Mouse (Mus musculus): ENCODE results near the gene Fli1. TPM values are rescaled to one million over a fixed set of nuclear protein-coding genes. Genes with fewer than 3 reads are reported as not detected.
A peak's percentile ranks its signal among the peaks of the same experiment; 100 is the strongest.

The Fli1 gene
- polyA plus RNA-seq, 1 experiment from 2014 or later, result 48.0 TPM

DNA sequence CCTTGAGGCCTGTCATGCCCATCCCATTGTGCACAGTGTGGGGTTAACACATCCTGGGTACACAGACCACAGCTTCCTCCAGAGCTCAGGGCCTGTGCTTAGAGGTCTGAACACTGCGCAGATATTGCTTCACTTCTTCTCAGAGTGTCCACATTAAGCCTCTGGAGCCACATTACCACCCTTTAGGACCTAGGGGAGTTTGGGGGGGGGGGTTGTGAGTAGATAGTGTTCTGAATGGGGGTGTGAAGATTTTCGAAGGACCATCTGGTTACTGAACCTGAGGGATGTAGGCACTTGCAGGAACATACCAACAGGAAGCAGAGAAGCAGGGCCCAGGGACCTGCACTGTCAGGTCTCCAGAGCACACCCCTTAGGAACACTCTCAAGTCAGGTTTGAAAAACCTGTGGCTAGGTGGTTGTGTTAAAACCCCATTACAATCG, 3.3 kb downstream of the Fli1 start:
- 33% methylated on average over 3 of the region's 3 CpGs for WGBS
- Histone ChIP-seq H3K27ac (replicated peaks; ENCODE audit: low read depth, low read length) (no peak overlapping the region), H3K9ac (replicated peaks; ENCODE audit: low read length) (peak overlapping the region; percentile 98), H3K9me3 (replicated peaks; ENCODE audit: control insufficient read depth, low read length) (no peaks in the 10 kb centered on the region), H3K36me3 (replicated peaks; ENCODE audit: control insufficient read depth, insufficient read depth, low read depth, low read length) (no peaks in the 10 kb centered on the region), H3K4me1 (ENCODE audit: control insufficient read depth, insufficient read depth, low read length) (peaks cover 5% of the 10 kb centered on the region), H3K4me3 (ENCODE audit: low read depth, low read length) (peak overlapping the region; percentile 90), H3K4me2 (ENCODE audit: low read depth, low read length) (peak overlapping the region; percentile 87), H3K27me3 (ENCODE audit: control insufficient read depth, insufficient read depth, low read length) (no peaks in the 10 kb centered on the region)
- ATAC-seq (replicated peaks; ENCODE audit: insufficient number of reproducible peaks, low FRiP score, low TSS enrichment, low read depth) (no peak), DNase-seq (ENCODE audit: low spot score) (no peak)

- no peak for DNase-seq (ENCODE audit: low spot score)
- WGBS, result 88% methylated on average over 5 of the region's 5 CpGs
- Histone ChIP-seq H3K9ac (replicated peaks; ENCODE audit: low read length) (no peak overlapping the region), H3K4me2 (ENCODE audit: low read depth, low read length) (no peak overlapping the region), H3K27ac (replicated peaks; ENCODE audit: low read depth, low read length) (no peak overlapping the region), H3K27me3 (ENCODE audit: control insufficient read depth, insufficient read depth, low read length) (no peaks in the 10 kb centered on the region), H3K4me3 (ENCODE audit: low read depth, low read length) (no peak overlapping the region), H3K4me1 (ENCODE audit: control insufficient read depth, insufficient read depth, low read length) (no peaks in the 10 kb centered on the region; the same call in 1 of the 2 replicates), H3K9me3 (replicated peaks; ENCODE audit: control insufficient read depth, low read length) (no peaks in the 10 kb centered on the region), H3K36me3 (replicated peaks; ENCODE audit: control insufficient read depth, insufficient read depth, low read depth, low read length) (no peaks in the 10 kb centered on the region)
- ATAC-seq (replicated peaks; ENCODE audit: insufficient number of reproducible peaks, low FRiP score, low TSS enrichment, low read depth), result no peak
Observed at GRCm38 (mm10) chr9:32538124-32538523, 4.5 kb downstream of the Fli1 start.

- H3K4me3 ChIP-seq (ENCODE audit: low read depth, low read length), result no peak overlapping the region
- DNase-seq (ENCODE audit: low spot score) (no peak), ATAC-seq (replicated peaks; ENCODE audit: insufficient number of reproducible peaks, low FRiP score, low TSS enrichment, low read depth) (no peak)
- H3K9ac ChIP-seq (replicated peaks; ENCODE audit: low read length), result no peak overlapping the region
- no peaks in the 10 kb centered on the region; the same call in 1 of the 2 replicates for H3K4me1 ChIP-seq (ENCODE audit: control insufficient read depth, insufficient read depth, low read length)
- no peaks in the 10 kb centered on the region for H3K9me3 ChIP-seq (replicated peaks; ENCODE audit: control insufficient read depth, low read length)
- H3K27me3 ChIP-seq (ENCODE audit: control insufficient read depth, insufficient read depth, low read length), result no peaks in the 10 kb centered on the region
- no peaks in the 10 kb centered on the region for H3K36me3 ChIP-seq (replicated peaks; ENCODE audit: control insufficient read depth, insufficient read depth, low read depth, low read length)
- H3K4me2 ChIP-seq (ENCODE audit: low read depth, low read length), result no peak overlapping the region
- WGBS, result 79% methylated on average over 6 of the region's 6 CpGs
- H3K27ac ChIP-seq (replicated peaks; ENCODE audit: low read depth, low read length), result no peak overlapping the region
Observed at GRCm38 (mm10) chr9:32537706-32538105, 5.0 kb downstream of the Fli1 start.

- Histone ChIP-seq H3K36me3 (replicated peaks; ENCODE audit: control insufficient read depth, insufficient read depth, low read depth, low read length) (no peaks in the 10 kb centered on the region), H3K27me3 (ENCODE audit: control insufficient read depth, insufficient read depth, low read length) (no peaks in the 10 kb centered on the region), H3K4me1 (ENCODE audit: control insufficient read depth, insufficient read depth, low read length) (no peaks in the 10 kb centered on the region), H3K9me3 (replicated peaks; ENCODE audit: control insufficient read depth, low read length) (no peaks in the 10 kb centered on the region), H3K4me3 (ENCODE audit: low read depth, low read length) (no peak overlapping the region), H3K27ac (replicated peaks; ENCODE audit: low read depth, low read length) (no peak overlapping the region), H3K4me2 (ENCODE audit: low read depth, low read length) (no peak overlapping the region), H3K9ac (replicated peaks; ENCODE audit: low read length) (no peak overlapping the region)
- DNase-seq (ENCODE audit: low spot score) (no peak), ATAC-seq (replicated peaks; ENCODE audit: insufficient number of reproducible peaks, low FRiP score, low TSS enrichment, low read depth) (no peak)
- WGBS, result 65% methylated on average over 2 of the region's 2 CpGs
Observed at GRCm38 (mm10) chr9:32535201-32535955, 7.3 kb downstream of the Fli1 start.

- DNase-seq (ENCODE audit: low spot score), result no peak
Observed at GRCm38 (mm10) chr9:32534025-32534615, 8.5 kb downstream of the Fli1 start.

GRCm38 (mm10) chr9:32531588-32531987, 11.1 kb downstream of the Fli1 start:
- no peaks in the 10 kb centered on the region for H3K9me3 ChIP-seq (replicated peaks; ENCODE audit: control insufficient read depth, low read length)
- H3K27me3 ChIP-seq (ENCODE audit: control insufficient read depth, insufficient read depth, low read length), result no peaks in the 10 kb centered on the region
- H3K36me3 ChIP-seq (replicated peaks; ENCODE audit: control insufficient read depth, insufficient read depth, low read depth, low read length), result no peaks in the 10 kb centered on the region
- no peak overlapping the region for H3K9ac ChIP-seq (replicated peaks; ENCODE audit: low read length)
- DNase-seq (ENCODE audit: low spot score) (no peak), ATAC-seq (replicated peaks; ENCODE audit: insufficient number of reproducible peaks, low FRiP score, low TSS enrichment, low read depth) (no peak)
- 86% methylated on average over 4 of the region's 4 CpGs for WGBS
- no peak overlapping the region for H3K27ac ChIP-seq (replicated peaks; ENCODE audit: low read depth, low read length)
- H3K4me2 ChIP-seq (ENCODE audit: low read depth, low read length), result no peak overlapping the region
- no peaks in the 10 kb centered on the region for H3K4me1 ChIP-seq (ENCODE audit: control insufficient read depth, insufficient read depth, low read length)
- H3K4me3 ChIP-seq (ENCODE audit: low read depth, low read length), result no peak overlapping the region

More at GRCm38 (mm10) chr9:32534025-32534615, 8.5 kb downstream of the Fli1 start:
- H3K9me3 ChIP-seq (replicated peaks; ENCODE audit: control insufficient read depth, low read length), result no peaks in the 10 kb centered on the region
- no peak overlapping the region for H3K4me3 ChIP-seq (ENCODE audit: low read depth, low read length)
- no peaks in the 10 kb centered on the region for H3K27me3 ChIP-seq (ENCODE audit: control insufficient read depth, insufficient read depth, low read length)
- H3K4me2 ChIP-seq (ENCODE audit: low read depth, low read length), result no peak overlapping the region
- 84% methylated on average over 11 of the region's 11 CpGs for whole genome bisulfite sequencing
- H3K9ac ChIP-seq (replicated peaks; ENCODE audit: low read length), result no peak overlapping the region
- H3K27ac ChIP-seq (replicated peaks; ENCODE audit: low read depth, low read length), result no peak overlapping the region
- no peak for ATAC-seq (replicated peaks; ENCODE audit: insufficient number of reproducible peaks, low FRiP score, low TSS enrichment, low read depth)
- H3K4me1 ChIP-seq (ENCODE audit: control insufficient read depth, insufficient read depth, low read length), result no peaks in the 10 kb centered on the region
- no peaks in the 10 kb centered on the region for H3K36me3 ChIP-seq (replicated peaks; ENCODE audit: control insufficient read depth, insufficient read depth, low read depth, low read length)

GRCm38 (mm10) chr9:32530975-32531374, 11.7 kb downstream of the Fli1 start:
- Histone ChIP-seq H3K27me3 (ENCODE audit: control insufficient read depth, insufficient read depth, low read length) (no peaks in the 10 kb centered on the region), H3K27ac (replicated peaks; ENCODE audit: low read depth, low read length) (no peak overlapping the region), H3K4me2 (ENCODE audit: low read depth, low read length) (no peak overlapping the region), H3K4me1 (ENCODE audit: control insufficient read depth, insufficient read depth, low read length) (no peaks in the 10 kb centered on the region), H3K9ac (replicated peaks; ENCODE audit: low read length) (no peak overlapping the region), H3K36me3 (replicated peaks; ENCODE audit: control insufficient read depth, insufficient read depth, low read depth, low read length) (no peaks in the 10 kb centered on the region), H3K9me3 (replicated peaks; ENCODE audit: control insufficient read depth, low read length) (no peaks in the 10 kb centered on the region), H3K4me3 (ENCODE audit: low read depth, low read length) (no peak overlapping the region)
- ATAC-seq (replicated peaks; ENCODE audit: insufficient number of reproducible peaks, low FRiP score, low TSS enrichment, low read depth), result no peak
- DNase-seq (ENCODE audit: low spot score), result no peak
- WGBS, result 82% methylated on average over 1 of the region's 1 CpGs

- H3K4me2 ChIP-seq (ENCODE audit: low read depth, low read length), result no peak overlapping the region
- ATAC-seq (replicated peaks; ENCODE audit: insufficient number of reproducible peaks, low FRiP score, low TSS enrichment, low read depth) (no peak), DNase-seq (ENCODE audit: low spot score) (no peak)
- H3K36me3 ChIP-seq (replicated peaks; ENCODE audit: control insufficient read depth, insufficient read depth, low read depth, low read length), result no peaks in the 10 kb centered on the region
- no peaks in the 10 kb centered on the region for H3K4me1 ChIP-seq (ENCODE audit: control insufficient read depth, insufficient read depth, low read length)
- no peaks in the 10 kb centered on the region for H3K27me3 ChIP-seq (ENCODE audit: control insufficient read depth, insufficient read depth, low read length)
- H3K9me3 ChIP-seq (replicated peaks; ENCODE audit: control insufficient read depth, low read length), result no peaks in the 10 kb centered on the region
- WGBS, result 79% methylated on average over 5 of the region's 5 CpGs
- H3K9ac ChIP-seq (replicated peaks; ENCODE audit: low read length), result no peak overlapping the region
- no peak overlapping the region for H3K27ac ChIP-seq (replicated peaks; ENCODE audit: low read depth, low read length)
- no peak overlapping the region for H3K4me3 ChIP-seq (ENCODE audit: low read depth, low read length)
Observed at GRCm38 (mm10) chr9:32530188-32530587, 12.5 kb downstream of the Fli1 start.
